Mouse (Mus musculus): ENCODE measurements at regions not wholly inside any gene's neighbourhood (a gene's known extent, or its start where the extent isn't known, plus 50 kb on each side); places are given as distances from the start of the nearest gene placed in this dataset.

DNA sequence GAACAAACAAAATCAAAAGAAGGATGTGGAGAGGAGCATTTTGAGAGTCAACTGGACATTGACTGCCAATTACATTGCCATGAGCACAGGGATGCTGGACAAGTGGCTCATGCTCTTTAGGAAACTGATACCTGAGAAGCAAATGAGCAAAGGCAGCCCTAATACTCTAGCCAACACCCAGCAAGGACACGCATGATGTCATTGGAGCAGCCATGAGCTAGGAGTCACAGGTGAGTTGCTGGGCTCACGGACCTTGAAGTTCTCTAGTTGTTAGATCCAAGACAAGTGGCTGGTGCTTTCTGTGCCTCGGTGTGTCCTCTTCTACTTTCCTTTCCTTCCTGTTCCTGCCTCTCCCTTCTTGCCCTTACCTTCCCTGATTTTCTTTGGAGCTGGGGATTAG, 60.8 kb upstream of the Abhd2 start:
- TF ChIP-seq MAFK (IDR thresholded peaks at IDR 0.05; ENCODE audit: insufficient replicate concordance, low read length) (no peak), SMC3 (IDR thresholded peaks at IDR 0.05; ENCODE audit: low read depth, low read length) (no peak), ZKSCAN1 (IDR thresholded peaks at IDR 0.05; ENCODE audit: borderline replicate concordance, low read depth, low read length) (no peak)
- DNase-seq (ENCODE audit: extremely low read depth) = no peak
- no peaks in the 10 kb centered on the region for H3K36me3 ChIP-seq (replicated peaks in 1 of 2; ENCODE audit: control insufficient read depth in 1 of 2, insufficient read depth in 1 of 2, low read length in 1 of 2)
- in situ Hi-C loops (cut with MboI; ENCODE audit: low pct_ligation_motif_present, low pct_unique_long_range_greater_than_20kb, low sequenced_read_pairs) = no loop called here
- peaks cover 31% of the 10 kb centered on the region for H3K27me3 ChIP-seq (replicated peaks)
- H3K4me1 ChIP-seq (ENCODE audit: control insufficient read depth in 1 of 2, insufficient read depth in 2 of 2) = peaks cover 0 to 4% of the 10 kb centered on the region in 2 experiments; a peak in 2 of 4 replicates
- no peak overlapping the region for H3K4me3 ChIP-seq (replicated peaks in 1 of 3; ENCODE audit: low read depth in 2 of 3, low read length in 2 of 3, poor library complexity in 1 of 3)
- no peaks in the 10 kb centered on the region for H3K79me2 ChIP-seq (replicated peaks; ENCODE audit: control insufficient read depth, extremely low read depth, insufficient read depth, poor library complexity, severe bottlenecking)
- no peak overlapping the region for H3K9ac ChIP-seq (ENCODE audit: insufficient read depth, low read depth)
- dilution Hi-C loops (cut with MboI; ENCODE audit: extremely low pct_ligation_motif_present, extremely low pct_unique_long_range_greater_than_20kb, low sequenced_read_pairs) = no loop called here
- H3K9me3 ChIP-seq (replicated peaks; ENCODE audit: low read length) = peaks cover 10% of the 10 kb centered on the region
- no peak overlapping the region for H3K27ac ChIP-seq (ENCODE audit: insufficient read depth, low read depth)
- peak overlapping the region; percentile 76; the same call in 1 of the 2 replicates for H3K4me2 ChIP-seq (ENCODE audit: insufficient read depth, low read depth, poor library complexity, severe bottlenecking)

DNA sequence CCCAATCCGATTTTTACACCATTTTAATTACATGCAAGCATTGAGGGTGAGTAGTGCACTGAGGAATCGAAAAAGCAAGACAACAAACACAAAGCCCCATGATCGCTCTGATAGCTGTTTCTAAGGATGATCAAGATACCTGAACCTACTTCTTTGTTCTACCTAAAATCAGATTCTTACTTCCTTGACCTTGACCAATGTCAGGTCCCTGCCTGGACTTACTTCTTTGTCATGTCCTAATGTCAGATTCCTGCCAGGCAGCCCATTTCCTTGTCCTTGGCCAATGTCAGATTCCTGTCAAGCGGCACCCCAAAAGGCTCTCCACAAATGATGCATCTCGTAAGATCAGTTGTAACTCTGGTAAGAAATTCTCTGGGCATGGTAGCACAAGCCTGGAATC, 58.0 kb upstream of the Abhd2 start:
- Histone ChIP-seq H3K27ac (ENCODE audit: insufficient read depth, low read depth) (no peak overlapping the region), H3K36me3 (replicated peaks in 1 of 2; ENCODE audit: control insufficient read depth in 1 of 2, insufficient read depth in 1 of 2, low read length in 1 of 2) (no peaks in the 10 kb centered on the region), H3K9ac (ENCODE audit: insufficient read depth, low read depth) (no peak overlapping the region), H3K27me3 (replicated peaks) (peaks cover 37% of the 10 kb centered on the region), H3K4me1 (ENCODE audit: control insufficient read depth in 1 of 2, insufficient read depth in 2 of 2) (peaks cover 0 to 4% of the 10 kb centered on the region in 2 experiments; a peak in 2 of 4 replicates), H3K79me2 (replicated peaks; ENCODE audit: control insufficient read depth, extremely low read depth, insufficient read depth, poor library complexity, severe bottlenecking) (no peaks in the 10 kb centered on the region), H3K4me3 (replicated peaks in 1 of 3; ENCODE audit: low read depth in 2 of 3, low read length in 2 of 3, poor library complexity in 1 of 3) (no peak overlapping the region), H3K4me2 (ENCODE audit: insufficient read depth, low read depth, poor library complexity, severe bottlenecking) (no peak overlapping the region), H3K9me3 (replicated peaks; ENCODE audit: low read length) (peaks cover 15% of the 10 kb centered on the region)
- in situ Hi-C loops (cut with MboI; ENCODE audit: low pct_ligation_motif_present, low pct_unique_long_range_greater_than_20kb, low sequenced_read_pairs) = no loop called here
- dilution Hi-C loops (cut with MboI; ENCODE audit: extremely low pct_ligation_motif_present, extremely low pct_unique_long_range_greater_than_20kb, low sequenced_read_pairs) = no loop called here
- DNase-seq (ENCODE audit: extremely low read depth) = no peak
- TF ChIP-seq JUND (conservative IDR thresholded peaks at IDR 0.05; ENCODE audit: low read depth, low read length) = no peak
- TF ChIP-seq USF1 (IDR thresholded peaks at IDR 0.05; ENCODE audit: low read depth, low read length) = no peak
- no peak for TF ChIP-seq CHD2 (IDR thresholded peaks at IDR 0.05; ENCODE audit: low read length)
- no peak for TF ChIP-seq MAX (IDR thresholded peaks at IDR 0.05; ENCODE audit: low read length)
- no peak for TF ChIP-seq RAD21 (IDR thresholded peaks at IDR 0.05; ENCODE audit: low read depth, low read length)
- no peak for TF ChIP-seq ZKSCAN1 (IDR thresholded peaks at IDR 0.05; ENCODE audit: borderline replicate concordance, low read depth, low read length)
- no peak for TF ChIP-seq POLR2A (IDR thresholded peaks at IDR 0.05; ENCODE audit: low read depth, low read length)
- no peak for TF ChIP-seq ZC3H11A (IDR thresholded peaks at IDR 0.05; ENCODE audit: low read depth, low read length)
- TF ChIP-seq MEF2A (IDR thresholded peaks at IDR 0.05; ENCODE audit: borderline replicate concordance, low read depth, low read length) = no peak
- TF ChIP-seq ETS1 (conservative IDR thresholded peaks at IDR 0.05; ENCODE audit: low read depth, low read length) = no peak
- TF ChIP-seq ZMIZ1 (IDR thresholded peaks at IDR 0.05; ENCODE audit: low read depth, low read length) = no peak
- no peak for TF ChIP-seq NRF1 (IDR thresholded peaks at IDR 0.05; ENCODE audit: low read depth, low read length)
- no peak for TF ChIP-seq PAX5 (IDR thresholded peaks at IDR 0.05; ENCODE audit: low read length)
- TF ChIP-seq SIN3A (IDR thresholded peaks at IDR 0.05; ENCODE audit: low read length) = no peak
- no peak for TF ChIP-seq JUN (IDR thresholded peaks at IDR 0.05; ENCODE audit: insufficient read depth, low read depth, low read length)
- no peak for TF ChIP-seq CHD1 (IDR thresholded peaks at IDR 0.05; ENCODE audit: low read depth, low read length)

Measured in CH12.LX (cell line).